Mouse (Mus musculus) ovary, postnatal 36 days (tissue): ENCODE data around the gene Apbb2.
A peak's percentile ranks its signal among the peaks of the same experiment; 100 is the strongest.

ENCODE experiments used
- DNase-seq: peaks from one replicate; pipeline ENCODE4 v3.0.0; 2022; ENCODE audit warnings: low spot score, mixed read lengths

The Apbb2 gene

GRCm38 (mm10) chr5:66618597-66618996 lies at the start of gene Apbb2:
TSS of gene Apbb2 (minus strand) at chr5:66618784.
- peak; percentile 98 for DNase-seq

- DNase-seq: no peak
Measured at GRCm38 (mm10) chr5:66654220-66654619, 35.6 kb upstream of the Apbb2 start.

GRCm38 (mm10) chr5:66647504-66647903 lies 28.9 kb upstream of the Apbb2 start:
- DNase-seq: no peak

GRCm38 (mm10) chr5:66643260-66643659 lies 24.7 kb upstream of the Apbb2 start:
- no peak for DNase-seq

GRCm38 (mm10) chr5:66642156-66642555 lies 23.6 kb upstream of the Apbb2 start:
- no peak for DNase-seq

- no peak for DNase-seq
Measured at GRCm38 (mm10) chr5:66635459-66636079, 17.0 kb upstream of the Apbb2 start.

GRCm38 (mm10) chr5:66627805-66628204 lies 9.2 kb upstream of the Apbb2 start:
- no peak for DNase-seq

- DNase-seq: peak; percentile 88
Measured at GRCm38 (mm10) chr5:66620191-66620625, 1.6 kb upstream of the Apbb2 start.

- no peak for DNase-seq
Measured at GRCm38 (mm10) chr5:66619675-66620074, 1.1 kb upstream of the Apbb2 start.

GRCm38 (mm10) chr5:66619195-66619594 lies 611 bp upstream of the Apbb2 start:
- no peak for DNase-seq

- DNase-seq: no peak
Measured at GRCm38 (mm10) chr5:66617921-66618460, 593 bp downstream of the Apbb2 start.

- DNase-seq: no peak
Measured at GRCm38 (mm10) chr5:66614940-66615339, 3.6 kb downstream of the Apbb2 start.

GRCm38 (mm10) chr5:66613725-66614124 lies 4.9 kb downstream of the Apbb2 start:
- DNase-seq: no peak

- no peak for DNase-seq
Measured at GRCm38 (mm10) chr5:66612964-66613363, 5.6 kb downstream of the Apbb2 start.

GRCm38 (mm10) chr5:66611851-66612250 lies 6.7 kb downstream of the Apbb2 start:
- no peak for DNase-seq

- no peak for DNase-seq
Measured at GRCm38 (mm10) chr5:66611361-66611760, 7.2 kb downstream of the Apbb2 start.

- DNase-seq: no peak
Measured at GRCm38 (mm10) chr5:66610270-66610669, 8.3 kb downstream of the Apbb2 start.

GRCm38 (mm10) chr5:66609306-66609705 lies 9.3 kb downstream of the Apbb2 start:
- no peak for DNase-seq

GRCm38 (mm10) chr5:66607801-66608200 lies 10.8 kb downstream of the Apbb2 start:
- DNase-seq: no peak

- no peak for DNase-seq
Measured at GRCm38 (mm10) chr5:66607201-66607600, 11.4 kb downstream of the Apbb2 start.

- DNase-seq: no peak
Measured at GRCm38 (mm10) chr5:66605636-66606035, 12.9 kb downstream of the Apbb2 start.

GRCm38 (mm10) chr5:66604423-66604822 lies 14.2 kb downstream of the Apbb2 start:
- no peak for DNase-seq

- DNase-seq: no peak
Measured at GRCm38 (mm10) chr5:66603746-66604145, 14.8 kb downstream of the Apbb2 start.

GRCm38 (mm10) chr5:66603223-66603622 lies 15.4 kb downstream of the Apbb2 start:
- DNase-seq: no peak
